Mouse (Mus musculus) CH12.LX (cell line): ENCODE measurements at regions not wholly inside any gene's neighbourhood (a gene's known extent, or its start where the extent isn't known, plus 50 kb on each side); places are given as distances from the start of the nearest gene placed in this dataset.

Experiments used
- CHD2 ChIP-seq: IDR thresholded peaks from 2 replicates; pipeline ENCODE4 v1.6.1; 2011; ENCODE audit warnings: low read length, improper control_type of control experiment
- CTCF ChIP-seq, 2 experiments: IDR thresholded peaks in 1 of 2; conservative IDR thresholded peaks in 1 of 2; 2 replicates each; pipeline ENCODE4 v1.5.1; 2011 to 2012; ENCODE audit warnings: low read depth in 2 of 2, low read length in 2 of 2, improper control_type of control experiment in 1 of 2, inconsistent platforms in 1 of 2, mild to moderate bottlenecking in 1 of 2, moderate library complexity in 1 of 2
- ETS1 ChIP-seq: conservative IDR thresholded peaks from 2 replicates; pipeline ENCODE4 v1.6.1; 2012; ENCODE audit warnings: low read depth, mild to moderate bottlenecking, inconsistent platforms, low read length, improper control_type of control experiment, moderate library complexity
- MYC ChIP-seq: IDR thresholded peaks from 2 replicates; pipeline ENCODE4 v1.6.1; 2011; ENCODE audit warnings: low read depth, mild to moderate bottlenecking, improper control_type of control experiment, low read length
- PAX5 ChIP-seq: IDR thresholded peaks from 2 replicates; pipeline ENCODE4 v1.6.1; 2012; ENCODE audit warnings: low read length, inconsistent platforms, mixed read lengths
- POLR2A ChIP-seq: IDR thresholded peaks from 2 replicates; pipeline ENCODE4 v1.6.1; 2011; ENCODE audit warnings: low read depth, mild to moderate bottlenecking, improper control_type of control experiment, low read length
- POLR2AphosphoS2 ChIP-seq: IDR thresholded peaks from 2 replicates; pipeline ENCODE4 v1.6.1; 2011; ENCODE audit warnings: low read depth, low read length, improper control_type of control experiment
- USF1 ChIP-seq: IDR thresholded peaks from 2 replicates; pipeline ENCODE4 v1.6.1; 2014; ENCODE audit warnings: low read depth, mild to moderate bottlenecking, inconsistent platforms, low read length, improper control_type of control experiment

DNA sequence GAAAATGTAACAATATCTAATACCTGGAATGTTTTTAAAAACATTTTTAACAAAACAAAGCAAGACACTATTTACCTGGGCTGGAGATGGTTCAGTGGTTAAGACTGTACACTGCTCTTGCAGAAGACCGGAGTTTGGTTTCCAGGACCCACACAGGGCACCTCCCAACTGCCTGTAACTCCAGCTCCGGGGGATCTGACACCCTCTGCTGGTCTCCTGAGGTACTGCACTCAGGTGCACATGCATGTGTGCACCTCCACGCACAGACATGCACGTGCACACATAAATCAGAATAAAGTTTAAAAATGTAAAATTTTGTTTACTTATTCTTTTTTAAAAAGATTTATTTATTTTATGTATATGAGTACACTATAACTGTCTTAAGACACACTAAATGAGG, 70.4 kb upstream of the Tbx5 start:
- TF ChIP-seq PAX5 = no peak
- TF ChIP-seq POLR2A = no peak
- no peak for TF ChIP-seq MYC
- TF ChIP-seq POLR2AphosphoS2 = no peak
- TF ChIP-seq CTCF (conservative IDR thresholded peaks at IDR 0.05 in 1 of 2, IDR thresholded peaks at IDR 0.05 in 1 of 2; ENCODE audit: low read depth in 2 of 2, low read length in 2 of 2) = no peak
- no peak for TF ChIP-seq USF1
- TF ChIP-seq ETS1 = no peak
- no peak for TF ChIP-seq CHD2
